Mouse (Mus musculus) MEL (cell line): ENCODE measurements around the gene Shisa6. TPM values are rescaled to one million over a fixed set of nuclear protein-coding genes. Genes with fewer than 3 reads are reported as not detected.

Source experiments
- DNase-seq: peaks from one replicate; pipeline ENCODE4 v3.0.0; 2011; ENCODE audit warnings: low read depth, low spot score
- H3K27ac ChIP-seq: 2 replicates; pipeline ENCODE4 v1.5.1; 2012; ENCODE audit warnings: low read depth, mild to moderate bottlenecking, control low read depth, low read length, moderate library complexity; ENCODE audit not compliant: control insufficient read depth
- H3K27me3 ChIP-seq, 2 experiments: fragments of 150-350 bp in 1 of 2; sonication (generic) in 1 of 2; 2 replicates each; pipeline ENCODE4 v1.6.1; 2012; ENCODE audit warnings: low read length in 2 of 2, mild to moderate bottlenecking in 2 of 2, improper control_type of control experiment in 1 of 2, moderate library complexity in 1 of 2; ENCODE audit not compliant: insufficient read depth in 2 of 2, control insufficient read depth in 1 of 2
- H3K36me3 ChIP-seq, 2 experiments: 2 replicates each; pipeline ENCODE4 v1.6.1; 2012 to 2014; ENCODE audit warnings: low read length in 2 of 2, improper control_type of control experiment in 1 of 2, inconsistent platforms in 1 of 2, mild to moderate bottlenecking in 1 of 2; ENCODE audit not compliant: insufficient read depth in 2 of 2, control insufficient read depth in 1 of 2
- H3K4me1 ChIP-seq, 2 experiments: fragments of 150-350 bp in 1 of 2; sonication (generic) in 1 of 2; 2 replicates each; pipeline ENCODE4 v1.6.1; 2012; ENCODE audit warnings: low read length in 2 of 2, improper control_type of control experiment in 1 of 2, mild to moderate bottlenecking in 1 of 2; ENCODE audit not compliant: insufficient read depth in 2 of 2, control insufficient read depth in 1 of 2
- H3K4me3 ChIP-seq, 2 experiments: fragments of 150-350 bp in 1 of 2; sonication (generic) in 1 of 2; 2 replicates each; pipeline ENCODE4 v1.5.1; 2012; ENCODE audit warnings: low read depth in 2 of 2, low read length in 2 of 2, mild to moderate bottlenecking in 2 of 2, moderate library complexity in 2 of 2, control low read depth in 1 of 2, improper control_type of control experiment in 1 of 2; ENCODE audit not compliant: control insufficient read depth in 1 of 2, insufficient read depth in 1 of 2
- H3K79me2 ChIP-seq: 2 replicates; pipeline ENCODE4 v1.6.1; 2012; ENCODE audit warnings: mild to moderate bottlenecking, low read length, moderate library complexity; ENCODE audit not compliant: control insufficient read depth, poor library complexity, insufficient read depth
- H3K9ac ChIP-seq: 2 replicates; pipeline ENCODE4 v1.6.1; 2012; ENCODE audit warnings: low read depth, mild to moderate bottlenecking, control low read depth, low read length, moderate library complexity; ENCODE audit not compliant: control insufficient read depth, poor library complexity, severe bottlenecking
- H3K9me3 ChIP-seq: fragments of 150-350 bp; sonication (generic); replicated peaks from 2 replicates; pipeline ENCODE4 v1.6.1; 2012; ENCODE audit warnings: mild to moderate bottlenecking, low read length, improper control_type of control experiment, moderate library complexity; ENCODE audit not compliant: insufficient read depth
- BHLHE40 ChIP-seq: IDR thresholded peaks from 2 replicates; pipeline ENCODE4 v1.6.1; 2012; ENCODE audit warnings: low read depth, mild to moderate bottlenecking, inconsistent platforms, low read length, improper control_type of control experiment, borderline replicate concordance
- CHD2 ChIP-seq: IDR thresholded peaks from 2 replicates; pipeline ENCODE4 v1.6.1; 2011; ENCODE audit warnings: low read length, improper control_type of control experiment
- ELF1 ChIP-seq: IDR thresholded peaks from 2 replicates; pipeline ENCODE4 v1.6.1; 2014; ENCODE audit warnings: low read depth, mild to moderate bottlenecking, inconsistent platforms, low read length, improper control_type of control experiment, moderate library complexity
- GABPA ChIP-seq: IDR thresholded peaks from 2 replicates; pipeline ENCODE4 v1.6.1; 2012; ENCODE audit warnings: low read depth, mild to moderate bottlenecking, inconsistent platforms, low read length, improper control_type of control experiment, moderate library complexity
- JUND ChIP-seq: IDR thresholded peaks from 2 replicates; pipeline ENCODE4 v1.6.1; 2011; ENCODE audit warnings: low read depth, mild to moderate bottlenecking, improper control_type of control experiment, low read length
- KAT2A ChIP-seq: conservative IDR thresholded peaks from 2 replicates; pipeline ENCODE4 v1.6.1; 2012; ENCODE audit warnings: low read depth, low read length, improper control_type of control experiment, inconsistent platforms
- MAX ChIP-seq: IDR thresholded peaks from 2 replicates; pipeline ENCODE4 v1.6.1; 2011; ENCODE audit warnings: low read length, improper control_type of control experiment
- MEF2A ChIP-seq: IDR thresholded peaks from 2 replicates; pipeline ENCODE4 v1.6.1; 2014; ENCODE audit warnings: low read depth, mild to moderate bottlenecking, inconsistent platforms, low read length, improper control_type of control experiment; ENCODE audit not compliant: poor library complexity, insufficient replicate concordance, severe bottlenecking; ENCODE audit errors: extremely low read depth
- MXI1 ChIP-seq: IDR thresholded peaks from 2 replicates; pipeline ENCODE4 v1.6.1; 2011; ENCODE audit warnings: mild to moderate bottlenecking, low read depth, low read length, improper control_type of control experiment
- NELFE ChIP-seq: IDR thresholded peaks from 2 replicates; pipeline ENCODE4 v1.6.1; 2011; ENCODE audit warnings: low read depth, low read length, improper control_type of control experiment
- POLR2AphosphoS2 ChIP-seq: IDR thresholded peaks from 2 replicates; pipeline ENCODE4 v1.6.1; 2011; ENCODE audit warnings: low read length, improper control_type of control experiment
- POLR2AphosphoS5 ChIP-seq: IDR thresholded peaks from 2 replicates; pipeline ENCODE4 v1.6.1; 2012; ENCODE audit warnings: low read depth, borderline replicate concordance, mild to moderate bottlenecking, inconsistent platforms, low read length, moderate library complexity, mixed read lengths
- RCOR1 ChIP-seq: IDR thresholded peaks from 2 replicates; pipeline ENCODE4 v1.6.1; 2012; ENCODE audit warnings: low read depth, mild to moderate bottlenecking, inconsistent platforms, low read length, improper control_type of control experiment
- SIN3A ChIP-seq: IDR thresholded peaks from 2 replicates; pipeline ENCODE4 v1.6.1; 2012; ENCODE audit warnings: low read length, improper control_type of control experiment, inconsistent platforms
- SMC3 ChIP-seq: IDR thresholded peaks from 2 replicates; pipeline ENCODE4 v1.6.1; 2011; ENCODE audit warnings: low read depth, low read length, improper control_type of control experiment
- TAL1 ChIP-seq: IDR thresholded peaks from 2 replicates; pipeline ENCODE4 v1.6.1; 2012; ENCODE audit warnings: mild to moderate bottlenecking, inconsistent platforms, low read length, moderate library complexity, mixed read lengths
- TCF12 ChIP-seq: IDR thresholded peaks from 2 replicates; pipeline ENCODE4 v1.6.1; 2014; ENCODE audit warnings: low read depth, mild to moderate bottlenecking, inconsistent platforms, low read length, improper control_type of control experiment, moderate library complexity
- UBTF ChIP-seq: IDR thresholded peaks from 2 replicates; pipeline ENCODE4 v1.6.1; 2012; ENCODE audit warnings: low read depth, mild to moderate bottlenecking, inconsistent platforms, low read length, improper control_type of control experiment, moderate library complexity, borderline replicate concordance; ENCODE audit not compliant: insufficient read depth
- USF2 ChIP-seq, 2 experiments: IDR thresholded peaks; 2 replicates each; pipeline ENCODE4 v1.6.1; 2011 to 2012; ENCODE audit warnings: improper control_type of control experiment in 2 of 2, low read length in 2 of 2, borderline replicate concordance in 1 of 2, inconsistent platforms in 1 of 2, low read depth in 1 of 2, mild to moderate bottlenecking in 1 of 2; ENCODE audit not compliant: insufficient read depth in 1 of 2
- ZC3H11A ChIP-seq: IDR thresholded peaks from 2 replicates; pipeline ENCODE4 v1.6.1; 2012; ENCODE audit warnings: low read depth, mild to moderate bottlenecking, inconsistent platforms, low read length, improper control_type of control experiment
- ZMIZ1 ChIP-seq: IDR thresholded peaks from 2 replicates; pipeline ENCODE4 v1.6.1; 2012; ENCODE audit warnings: low read depth, mild to moderate bottlenecking, inconsistent platforms, low read length, improper control_type of control experiment, moderate library complexity
- polyA plus RNA-seq, 2 experiments: library from polyadenylated mRNA; stranded (reverse) in 1 of 2; unstranded in 1 of 2; fragments of >175 nt in 1 of 2; fragments of >200 nt in 1 of 2; gene quantifications; 2 replicates each; pipeline versions ENCODE4 v1.2.1 to v1.2.4; 2012; ENCODE audit warnings: low replicate concordance in 2 of 2, low read depth in 1 of 2; ENCODE audit not compliant: insufficient read length in 2 of 2, insufficient read depth in 1 of 2, missing spikeins in 1 of 2
- total RNA-seq: library from RNA; depleted of rRNA; stranded (reverse); fragments of 300-350 nt; gene quantifications from 2 replicates; pipeline ENCODE4 v1.2.3, GENCODE M21; 2012

The Shisa6 gene
- total and polyA plus RNA-seq, 3 experiments = not detected

- H3K9me3 ChIP-seq = no peaks in the 10 kb centered on the region
- TF ChIP-seq POLR2AphosphoS2 (no peak), TAL1 (no peak), JUND (no peak), ZMIZ1 (no peak), RCOR1 (no peak), ZC3H11A (no peak), SMC3 (no peak), MAX (no peak), MXI1 (no peak), UBTF (no peak), BHLHE40 (no peak), GABPA (no peak), POLR2AphosphoS5 (no peak), CHD2 (no peak), USF2 (IDR thresholded peaks at IDR 0.05; ENCODE audit: borderline replicate concordance in 1 of 2, insufficient read depth in 1 of 2, low read depth in 1 of 2, low read length in 2 of 2) (no peak), ELF1 (no peak)
- TF ChIP-seq, all 39 proteins: peak for 0
- no peak overlapping the region for H3K27ac ChIP-seq
- no peak overlapping the region for H3K9ac ChIP-seq
- no peak for DNase-seq
- H3K79me2 ChIP-seq = no peaks in the 10 kb centered on the region
- no peak overlapping the region for H3K4me3 ChIP-seq
- no peaks in the 10 kb centered on the region for H3K27me3 ChIP-seq
- no peaks in the 10 kb centered on the region for H3K4me1 ChIP-seq
- no peaks in the 10 kb centered on the region for H3K36me3 ChIP-seq
Observed at GRCm38 (mm10) chr11:66535156-66535555, 9.4 kb upstream of the Shisa6 start.

GRCm38 (mm10) chr11:66534291-66534690 is 8.5 kb upstream of the Shisa6 start:
- Histone ChIP-seq H3K9ac (no peak overlapping the region), H3K27ac (no peak overlapping the region), H3K4me3 (no peak overlapping the region), H3K9me3 (no peaks in the 10 kb centered on the region), H3K4me1 (no peaks in the 10 kb centered on the region), H3K36me3 (no peaks in the 10 kb centered on the region), H3K27me3 (no peaks in the 10 kb centered on the region), H3K79me2 (no peaks in the 10 kb centered on the region)
- no peak for DNase-seq
- no peak for TF ChIP-seq KAT2A
- TF ChIP-seq MEF2A = no peak
- TF ChIP-seq ZMIZ1 = no peak
- TF ChIP-seq TCF12 = no peak
- TF ChIP-seq NELFE = no peak
- TF ChIP-seq SIN3A = no peak
